Mouse (Mus musculus): Measurements from ENCODE around the gene Pla2g4b.

Pla2g4b gene

DNA sequence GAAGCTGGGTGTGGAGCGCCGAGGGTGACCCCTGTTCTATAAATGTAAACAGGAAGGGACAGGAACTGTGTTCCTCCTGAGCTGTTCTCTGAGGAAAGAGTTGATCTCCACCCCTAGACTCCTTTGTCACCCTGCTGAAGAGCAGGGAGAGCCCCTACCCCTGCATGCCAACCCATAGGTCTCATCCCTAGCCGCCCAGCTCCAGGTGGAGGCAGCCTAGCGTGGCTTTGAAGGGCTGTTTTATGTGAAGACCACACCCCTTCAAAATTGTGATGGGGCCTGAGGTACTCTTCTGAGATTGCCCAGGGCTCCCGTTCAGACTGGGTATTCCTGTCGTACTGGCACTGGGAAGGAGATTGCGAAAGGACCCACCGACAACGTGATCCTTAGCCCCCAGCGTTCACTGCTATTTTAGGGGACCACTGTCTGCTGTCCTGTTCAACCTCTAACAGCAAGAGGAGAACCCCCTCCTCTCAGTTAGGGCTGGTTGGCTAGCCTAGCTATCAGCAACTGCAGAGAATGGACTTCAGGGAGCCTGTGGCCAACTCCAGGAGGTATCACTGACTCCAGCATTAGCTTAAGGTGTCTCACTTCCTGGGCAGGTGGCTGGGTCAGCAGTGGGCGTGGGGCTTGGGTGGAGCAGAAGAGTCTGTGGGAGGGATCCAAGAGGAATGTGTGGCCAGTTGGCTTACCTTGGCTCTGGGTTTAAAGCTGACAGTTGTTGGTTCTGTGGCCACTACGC, at the start of gene Pla2g4b:
TSS of gene Pla2g4b (plus strand) at position 692 of the 742 bp plus-strand sequence.
- no peak for ATAC-seq (ENCODE audit: low TSS enrichment)

DNA sequence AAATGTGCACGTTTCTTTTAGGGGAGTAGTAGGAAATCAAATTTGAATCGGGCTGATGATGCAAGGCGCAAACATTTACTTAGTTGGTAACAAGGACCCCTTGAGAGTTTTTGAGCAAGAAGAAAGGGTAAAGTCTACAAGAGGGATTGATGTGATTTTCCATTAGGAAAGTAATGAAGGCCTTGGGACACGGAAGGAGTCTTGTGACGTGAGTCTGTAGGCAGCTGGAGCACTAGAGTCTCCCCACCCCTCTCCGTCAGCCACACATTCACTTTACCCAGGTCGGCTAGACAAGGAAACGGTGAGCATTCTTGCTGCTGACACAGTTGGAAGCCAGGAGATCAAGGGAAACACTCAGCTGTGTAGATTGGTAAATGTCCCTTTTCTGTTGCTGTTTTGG, 47.3 kb upstream of the Pla2g4b start:
- ATAC-seq (ENCODE audit: low TSS enrichment) = no peak

DNA sequence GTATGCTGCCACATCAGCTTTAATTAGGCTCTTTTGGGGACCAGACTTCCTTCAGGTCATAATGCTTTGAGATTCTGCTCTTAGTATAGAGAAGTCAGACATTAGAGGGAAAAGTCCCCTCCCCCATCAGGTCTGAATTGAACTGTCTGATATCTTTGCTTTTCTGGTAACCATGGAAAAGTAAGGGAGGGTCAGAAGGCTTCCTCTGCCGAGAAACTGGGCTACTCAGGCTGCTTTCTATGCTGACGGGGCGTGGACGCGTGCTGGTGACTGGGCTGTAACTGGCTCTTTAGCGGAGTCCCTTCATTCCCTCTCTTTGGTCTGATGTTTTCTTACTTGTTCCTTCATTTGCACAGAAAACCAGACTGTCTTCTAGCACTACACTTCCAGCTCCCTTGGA, 46.8 kb upstream of the Pla2g4b start:
- no peak for ATAC-seq (ENCODE audit: low TSS enrichment)

DNA sequence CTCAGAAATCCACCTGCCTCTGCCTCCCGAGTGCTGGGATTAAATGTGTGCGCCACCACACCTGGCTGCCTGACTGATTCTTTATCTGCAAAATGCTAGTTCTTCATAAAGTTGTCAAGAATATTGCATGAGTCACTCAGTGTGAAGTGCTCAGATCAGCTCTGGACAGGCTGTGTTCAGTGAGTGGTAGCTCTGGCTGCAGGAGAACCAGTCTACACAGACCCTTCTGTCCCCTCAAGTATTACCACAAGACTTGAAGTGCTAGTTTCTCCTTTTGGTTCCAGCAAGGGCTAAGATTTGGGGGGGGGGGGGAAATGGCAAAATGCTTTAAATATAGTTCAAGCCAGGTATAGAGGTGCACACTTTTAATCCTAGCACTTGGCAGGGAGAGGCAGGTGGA, 45.8 kb upstream of the Pla2g4b start:
- no peak for ATAC-seq (ENCODE audit: low TSS enrichment)

DNA sequence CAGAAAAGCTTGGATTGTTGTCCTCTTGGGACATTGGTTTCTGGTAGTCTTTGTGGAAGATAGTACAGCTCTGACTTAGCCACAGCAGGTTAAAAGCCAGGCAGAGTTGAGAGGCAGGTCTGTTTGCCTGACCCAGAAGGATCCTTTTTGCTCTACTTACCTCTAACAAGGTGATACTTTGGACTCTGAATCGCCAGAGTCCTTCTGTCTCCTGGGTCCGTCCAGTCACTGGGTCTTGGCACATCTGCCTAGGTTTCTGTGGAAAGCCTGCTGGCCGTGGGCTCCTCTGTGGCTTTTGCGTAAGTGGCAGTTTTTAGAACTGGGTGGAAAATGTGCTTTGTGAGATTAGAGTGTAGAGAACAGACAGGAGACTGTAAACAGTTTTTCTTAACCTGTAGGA, 44.3 kb upstream of the Pla2g4b start:
- peak; percentile 52; the same call in 1 of the 2 replicates for ATAC-seq (ENCODE audit: low TSS enrichment)

DNA sequence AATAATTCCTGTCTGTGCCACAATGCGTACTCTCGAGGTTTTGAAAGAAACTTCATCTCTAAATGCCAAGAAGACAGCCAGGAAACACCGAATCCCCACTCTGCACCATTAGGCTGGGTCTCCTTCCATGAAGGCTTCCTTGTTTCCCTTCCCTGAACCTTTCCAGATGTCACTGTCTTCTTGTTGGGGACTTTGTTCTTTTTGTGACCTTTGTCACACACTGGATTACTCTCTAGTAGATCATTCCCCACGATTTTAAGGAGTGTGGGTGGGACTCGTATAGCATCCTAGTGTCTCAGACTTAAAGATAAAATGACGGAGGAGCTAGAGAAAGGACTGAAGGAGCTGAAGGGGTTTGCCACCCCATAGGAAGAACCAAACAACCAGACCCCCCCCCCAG, 42.3 kb upstream of the Pla2g4b start:
- no peak for ATAC-seq (ENCODE audit: low TSS enrichment)

DNA sequence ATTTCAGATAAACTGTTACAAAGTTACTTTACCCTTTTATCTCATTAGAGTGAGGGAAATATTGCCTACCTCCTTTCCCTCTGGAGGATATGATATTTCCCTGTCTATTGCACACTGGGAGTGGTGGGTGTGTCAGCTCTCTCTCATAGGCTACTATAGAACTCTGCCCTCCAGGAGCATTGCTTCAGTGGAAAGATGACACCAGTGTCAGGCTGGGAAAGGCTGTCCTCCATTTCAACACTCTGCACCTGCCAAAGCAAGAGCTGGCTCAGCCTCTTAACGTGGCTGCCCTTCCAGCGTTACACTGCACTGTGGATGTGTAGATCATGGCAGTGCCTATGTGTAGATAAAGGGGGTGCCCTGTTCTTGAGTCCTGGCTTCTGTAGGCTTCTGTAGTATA, 40.9 kb upstream of the Pla2g4b start:
- no peak for ATAC-seq (ENCODE audit: low TSS enrichment)

DNA sequence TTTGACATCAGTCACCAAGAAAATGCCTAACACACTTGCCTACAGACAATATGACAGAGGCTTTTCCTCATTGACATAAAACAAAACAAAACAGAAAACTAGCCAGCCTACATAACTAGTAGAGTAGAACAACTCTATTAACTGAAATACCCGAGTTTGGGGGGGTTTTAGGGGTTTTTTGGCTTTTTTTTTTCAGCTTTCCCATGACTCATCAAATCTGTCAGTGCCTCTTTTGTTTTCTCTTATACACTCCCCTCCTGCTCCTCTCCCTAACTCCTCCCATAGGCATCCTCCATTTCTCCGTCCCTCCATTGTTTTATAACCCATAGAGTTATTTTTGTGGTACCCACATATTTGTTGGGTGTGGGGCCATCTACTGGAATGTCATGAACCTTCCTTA, 39.7 kb upstream of the Pla2g4b start:
- ATAC-seq (ENCODE audit: low TSS enrichment) = no peak

DNA sequence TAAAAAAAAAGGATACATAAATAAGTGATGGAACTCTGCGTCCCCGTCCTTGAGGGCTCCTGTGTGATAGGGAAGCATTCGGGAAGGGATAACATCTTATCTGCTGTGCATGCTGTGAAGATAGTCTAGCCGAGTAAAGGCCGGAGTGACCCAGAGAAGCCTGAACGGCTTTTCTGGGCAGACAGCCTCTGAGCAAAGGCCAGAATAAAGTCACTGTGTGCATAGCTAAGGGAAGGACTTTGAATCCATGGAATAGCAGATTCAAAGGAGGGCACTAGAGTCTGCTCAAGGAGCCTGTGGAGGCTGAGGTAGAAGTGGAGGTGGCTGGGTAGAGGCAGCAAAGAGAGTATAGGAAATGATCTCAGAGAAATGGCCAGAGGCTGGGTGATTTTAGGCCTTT, 38.4 kb upstream of the Pla2g4b start:
- ATAC-seq (ENCODE audit: low TSS enrichment) = no peak

DNA sequence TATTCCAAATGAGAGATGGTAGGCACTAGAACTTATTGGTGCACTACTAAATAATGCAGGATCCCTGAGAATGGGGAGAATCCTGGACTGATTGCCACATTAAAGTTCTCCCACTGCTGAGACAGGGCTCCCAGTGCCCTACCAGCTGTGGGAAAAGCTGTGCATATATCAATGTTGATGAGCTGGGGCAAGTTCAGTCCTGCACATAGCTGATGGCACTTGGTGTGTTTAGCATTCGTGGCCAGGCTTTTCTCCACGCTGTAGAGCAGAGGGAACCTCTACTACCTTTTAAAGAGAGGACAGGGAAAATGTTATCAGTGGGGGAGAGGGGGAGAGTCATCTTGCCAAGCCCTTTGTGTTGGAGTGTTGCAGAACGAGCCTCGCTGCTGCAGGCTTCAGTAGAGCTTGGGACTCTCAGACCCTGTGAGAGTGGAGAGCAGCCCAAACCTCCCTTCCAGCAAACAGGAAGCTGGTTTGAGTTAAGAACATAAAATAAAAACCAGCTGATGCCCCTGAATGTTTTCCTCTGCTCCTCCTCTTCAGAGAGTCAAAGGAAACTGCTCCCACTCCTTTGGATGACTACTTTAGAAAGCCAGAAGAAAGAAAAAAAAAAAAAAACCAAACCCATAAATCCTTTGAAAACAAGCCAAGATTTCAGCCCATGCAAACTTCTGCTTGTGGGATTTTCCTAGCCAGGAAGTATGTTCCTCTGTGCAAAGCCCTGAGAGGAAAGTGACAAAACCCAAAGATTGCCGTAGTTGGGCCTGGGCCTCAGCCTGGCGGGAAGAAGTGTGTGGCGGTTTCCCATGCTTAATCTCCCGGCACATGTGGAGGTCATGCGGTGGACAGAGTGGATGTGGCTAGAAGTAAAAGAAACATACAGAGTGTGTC, 37.6 kb upstream of the Pla2g4b start:
- peak; percentile 62 for ATAC-seq (ENCODE audit: low TSS enrichment)

DNA sequence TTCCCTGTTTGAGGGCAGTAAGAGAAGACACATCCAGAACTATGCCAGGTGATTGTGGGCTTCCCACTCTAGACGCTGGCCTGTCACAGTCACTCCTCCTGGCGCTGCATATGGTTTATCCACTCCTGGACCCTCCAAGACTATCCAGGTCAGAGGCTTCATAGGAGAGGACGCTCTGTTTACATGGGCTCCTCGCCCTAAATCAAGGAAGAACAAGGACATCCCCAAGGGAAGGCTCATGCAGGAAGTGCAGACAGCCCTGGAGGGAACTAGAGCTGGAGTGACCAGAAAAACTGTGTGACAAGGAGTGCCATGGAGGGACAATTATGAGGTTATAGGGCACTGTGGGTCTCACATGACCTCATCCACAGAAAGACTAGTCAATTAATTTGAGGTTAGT, 35.9 kb upstream of the Pla2g4b start:
- no peak for ATAC-seq (ENCODE audit: low TSS enrichment)

DNA sequence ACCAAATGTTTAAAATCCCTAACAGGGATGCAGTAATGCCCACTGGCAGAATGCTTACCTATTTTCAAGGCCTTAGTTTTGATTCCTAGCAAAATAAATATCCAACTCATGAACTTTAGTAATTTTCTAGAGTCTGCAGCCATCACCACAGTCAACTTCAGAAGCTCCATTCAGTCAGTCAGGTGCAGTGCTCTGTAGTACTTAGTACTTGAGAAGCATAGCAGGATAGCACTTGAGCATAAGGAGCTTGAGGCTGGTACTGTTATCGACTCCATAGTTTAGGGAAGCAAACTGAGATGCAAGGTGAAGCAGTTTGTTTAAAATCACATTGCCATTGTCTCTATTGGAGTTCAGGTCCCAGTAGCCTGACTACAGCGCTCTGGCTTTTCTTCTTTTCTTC, 33.5 kb upstream of the Pla2g4b start:
- ATAC-seq (ENCODE audit: low TSS enrichment) = no peak

DNA sequence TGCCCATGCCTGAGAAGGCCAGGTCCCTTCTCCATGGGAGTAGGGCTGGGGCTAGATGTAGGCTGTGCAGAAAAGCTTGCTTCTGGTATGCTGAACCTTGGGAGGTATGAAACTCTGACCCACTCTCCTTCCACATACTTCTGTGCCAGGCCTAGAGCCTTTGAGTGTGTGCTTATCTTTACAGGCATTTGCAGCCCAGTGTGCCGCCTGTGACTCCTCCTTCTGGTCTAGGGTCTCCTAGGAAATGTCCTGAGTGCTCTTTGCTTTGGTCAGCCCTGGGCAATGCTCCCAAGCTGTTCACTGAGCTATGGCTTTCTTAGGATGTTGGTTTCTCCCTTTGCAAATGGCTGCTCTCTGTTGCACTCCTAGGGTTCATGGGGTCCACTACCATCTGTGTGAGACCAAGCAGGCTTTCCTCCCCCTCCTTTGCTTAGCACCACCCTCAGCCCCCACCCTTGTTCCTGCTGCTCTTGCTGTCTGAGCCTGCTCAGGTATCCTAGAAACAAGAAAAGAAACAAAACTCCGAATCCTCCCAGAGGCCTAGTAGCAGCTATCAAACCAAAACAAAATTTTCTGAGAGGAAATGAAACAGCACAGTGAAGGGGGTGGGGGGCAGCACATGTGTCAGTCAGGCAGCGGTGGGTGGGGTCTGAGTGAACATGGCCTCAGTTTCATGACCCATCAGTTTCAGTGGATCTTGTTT, 32.2 kb upstream of the Pla2g4b start:
- no peak for ATAC-seq (ENCODE audit: low TSS enrichment)

DNA sequence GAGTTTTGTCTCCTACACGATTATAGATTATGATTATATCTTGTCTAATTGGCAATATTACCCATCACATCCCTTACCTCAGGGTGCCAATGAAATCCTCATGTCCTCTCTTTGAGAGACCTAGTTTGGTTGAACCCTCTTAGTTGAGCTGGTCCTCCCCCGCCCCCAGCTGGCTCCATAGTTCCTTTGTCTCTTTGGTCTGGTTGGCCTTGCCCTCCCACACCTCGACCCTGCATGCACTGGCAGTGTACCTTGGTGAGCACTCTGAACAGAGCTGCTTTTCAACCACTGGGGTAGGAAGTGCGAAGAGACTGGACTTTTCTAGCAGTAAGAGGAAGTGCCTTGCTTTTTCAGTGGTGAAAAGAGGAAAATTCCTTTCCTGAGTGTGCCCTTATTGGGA, 31.3 kb upstream of the Pla2g4b start:
- ATAC-seq (ENCODE audit: low TSS enrichment) = no peak

DNA sequence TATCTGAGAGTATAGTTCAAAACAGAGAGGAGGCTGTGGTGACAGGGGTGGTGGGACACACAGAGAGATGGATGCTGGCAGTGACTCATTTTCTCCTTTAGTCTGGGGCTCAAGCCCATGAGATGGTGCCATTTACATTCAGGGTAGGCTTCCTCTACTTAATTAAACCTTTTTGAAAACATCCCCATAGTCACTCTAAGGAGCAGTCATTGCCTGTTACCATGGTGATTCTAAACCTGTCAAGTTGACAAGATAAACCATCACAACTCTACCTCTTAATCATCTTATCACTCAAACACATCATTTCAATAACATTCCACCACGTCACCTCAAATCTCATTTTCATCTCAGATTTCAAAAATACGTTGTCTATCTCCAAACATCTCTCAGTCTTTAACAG, 29.2 kb upstream of the Pla2g4b start:
- no peak for ATAC-seq (ENCODE audit: low TSS enrichment)

DNA sequence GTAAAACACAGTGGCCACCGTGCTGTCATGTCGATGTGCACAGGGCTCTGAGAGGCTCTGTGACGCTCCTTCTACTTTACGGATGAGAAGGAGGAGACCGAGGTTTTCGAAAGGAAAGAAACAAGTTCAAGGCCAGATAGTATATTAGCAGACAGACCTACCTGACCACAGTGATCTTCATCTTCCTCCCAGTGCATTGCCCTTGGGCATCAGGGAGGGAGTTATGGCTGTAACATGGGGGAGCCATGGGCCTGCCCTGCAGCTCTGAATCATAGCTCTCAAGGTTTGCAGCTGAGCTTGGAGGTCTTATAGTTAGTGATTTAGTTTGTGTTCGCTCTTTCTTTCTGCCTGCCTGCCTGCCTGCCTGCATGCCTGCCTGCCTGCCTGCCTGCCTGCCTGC, 26.5 kb upstream of the Pla2g4b start:
- ATAC-seq (ENCODE audit: low TSS enrichment) = no peak

DNA sequence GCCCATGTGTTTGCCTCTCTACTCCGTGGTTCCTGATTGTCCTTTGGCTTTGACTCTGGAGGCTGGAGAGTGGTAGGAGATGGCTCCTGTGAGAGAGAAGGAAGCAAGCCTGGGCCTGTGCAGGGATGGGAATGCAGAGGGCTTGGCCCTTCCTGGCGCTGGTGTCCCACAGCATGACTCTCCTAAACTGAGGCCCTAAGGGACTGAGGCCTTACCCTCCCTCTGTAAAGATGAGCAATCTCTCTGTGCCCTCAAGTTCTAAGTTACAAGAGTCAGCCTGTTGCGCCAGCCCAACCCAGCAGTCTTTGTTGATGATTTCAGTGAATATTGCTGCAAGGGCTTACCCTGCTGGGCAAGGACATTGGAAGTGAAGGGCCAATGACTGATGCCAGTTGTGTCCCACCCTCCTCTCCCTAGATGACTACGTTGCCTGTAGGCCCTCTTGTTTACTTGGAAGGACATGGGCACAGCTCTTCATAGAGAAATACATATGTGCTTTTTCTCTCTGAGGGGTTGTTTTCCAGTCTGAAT, 25.5 kb upstream of the Pla2g4b start:
- ATAC-seq (ENCODE audit: low TSS enrichment) = no peak

DNA sequence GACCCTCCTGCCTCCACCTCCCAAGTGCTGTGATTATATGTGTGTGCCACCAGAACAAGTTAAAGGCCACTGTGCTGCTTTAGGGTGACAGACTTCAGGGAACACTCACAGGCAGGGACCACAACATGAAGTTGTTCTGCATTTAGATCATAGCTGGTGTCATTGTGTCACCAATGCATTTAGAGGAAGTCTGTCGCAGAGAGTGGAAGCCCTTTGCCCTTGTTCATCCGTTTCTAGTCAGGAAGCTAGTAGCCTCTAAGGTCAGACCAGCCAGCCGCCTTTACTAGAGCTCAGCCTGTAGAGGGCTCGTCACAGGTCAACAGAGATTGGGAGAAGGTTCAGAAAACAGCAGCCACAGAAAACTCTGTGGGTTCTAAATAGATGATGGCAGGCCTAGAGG, 24.5 kb upstream of the Pla2g4b start:
- ATAC-seq (ENCODE audit: low TSS enrichment) = no peak

DNA sequence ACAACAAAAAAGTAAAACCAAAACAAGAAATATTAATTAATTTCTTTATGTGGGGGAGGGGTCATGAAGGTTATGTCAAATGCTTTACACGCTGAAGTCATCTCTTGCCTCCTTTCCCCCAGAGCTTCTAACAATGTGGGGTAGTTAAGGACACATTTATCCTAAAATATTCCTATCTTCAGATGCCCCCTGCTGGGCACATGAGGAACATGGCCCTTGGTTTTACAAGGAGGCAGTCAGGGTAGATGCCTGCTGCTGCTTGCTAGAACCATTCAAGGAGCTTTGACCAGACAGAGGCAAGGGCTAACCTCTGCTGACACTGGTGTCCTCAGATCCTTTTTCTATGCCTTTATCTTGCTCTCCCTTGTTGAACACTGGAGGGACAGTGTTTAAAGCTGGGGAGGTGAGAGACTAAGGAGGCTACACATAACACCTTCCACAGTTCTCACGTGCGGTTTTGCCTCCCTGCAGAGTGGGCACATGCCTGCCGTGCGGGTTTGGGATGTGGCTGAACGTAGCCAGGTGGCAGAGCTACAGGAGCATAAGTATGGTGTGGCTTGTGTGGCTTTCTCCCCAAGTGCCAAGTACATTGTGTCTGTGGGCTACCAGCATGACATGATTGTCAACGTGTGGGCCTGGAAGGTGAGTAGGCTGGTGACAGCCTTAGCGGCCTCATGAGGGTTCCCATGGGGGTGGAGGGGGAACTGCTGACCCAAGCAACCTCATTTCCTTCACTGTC, 21.6 kb upstream of the Pla2g4b start:
- peak; percentile 77; the same call in 1 of the 2 replicates for ATAC-seq (ENCODE audit: low TSS enrichment)

DNA sequence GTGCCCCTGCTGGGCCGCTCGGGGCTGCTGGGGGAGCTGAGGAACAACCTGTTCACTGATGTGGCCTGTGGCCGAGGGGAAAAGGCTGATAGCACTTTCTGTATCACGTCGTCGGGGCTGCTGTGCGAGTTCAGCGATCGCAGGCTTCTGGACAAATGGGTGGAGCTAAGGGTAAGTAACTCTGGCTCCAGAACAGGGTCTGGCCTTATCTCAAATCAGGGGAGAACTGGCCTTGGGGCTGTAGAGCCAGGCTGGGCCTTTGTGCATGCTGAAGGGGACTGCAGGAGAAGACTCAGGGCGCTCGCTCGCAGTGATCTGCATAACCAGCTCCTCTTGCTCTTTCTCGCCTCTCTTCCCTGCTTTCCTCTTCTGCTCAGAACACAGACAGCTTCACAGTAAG, 20.3 kb upstream of the Pla2g4b start:
- no peak for ATAC-seq (ENCODE audit: low TSS enrichment)

DNA sequence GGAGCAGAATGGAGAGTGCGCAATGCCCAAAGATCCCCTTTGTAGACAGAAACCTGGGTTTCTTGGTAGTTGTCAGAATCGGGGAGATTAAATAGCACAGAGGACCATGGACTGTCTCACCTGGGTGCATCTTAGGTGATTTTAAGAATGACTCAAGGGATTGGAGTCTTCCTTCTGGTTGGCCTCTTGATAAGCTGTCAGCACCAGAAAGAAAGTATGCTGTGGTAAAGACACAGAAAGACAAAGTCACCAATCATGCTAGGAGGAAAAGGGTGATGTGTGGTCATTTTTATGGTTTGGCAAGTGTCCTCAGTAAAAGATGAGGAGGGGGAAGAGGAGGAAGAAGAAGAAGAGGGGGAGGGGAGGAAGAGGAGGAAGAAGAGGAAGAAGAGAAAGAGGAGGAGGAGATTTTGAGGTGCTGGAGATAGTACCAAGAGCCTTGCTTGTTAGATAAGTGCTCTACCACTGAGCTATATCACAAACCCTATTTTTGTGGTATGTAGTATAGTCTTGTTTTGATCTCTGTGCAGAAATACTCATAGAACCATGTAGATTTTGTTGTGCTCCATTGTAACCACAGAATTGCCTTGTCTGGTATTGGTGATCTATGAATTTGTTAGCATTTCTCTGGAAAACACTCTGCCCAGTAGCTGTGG, 19.3 kb upstream of the Pla2g4b start:
- no peak for ATAC-seq (ENCODE audit: low TSS enrichment)

Measured in frontal cortex, adult (tissue).